Mouse (Mus musculus): ENCODE measurements at regions not wholly inside any gene's neighbourhood (a gene's known extent, or its start where the extent isn't known, plus 50 kb on each side); places are given as distances from the start of the nearest gene placed in this dataset.

- TF ChIP-seq CTCF (IDR thresholded peaks at IDR 0.05; ENCODE audit: low read depth, low read length) (no peak), GATA1 (IDR thresholded peaks at IDR 0.05; ENCODE audit: borderline replicate concordance, low read length) (no peak)
These were observed 459.8 kb upstream of the Ubash3b start for GRCm38 (mm10) chr9:41621341-41621740.

Measured in G1E (cell line).